Mouse (Mus musculus) urinary bladder, postnatal 14 days (tissue): Measurements from ENCODE around the gene Gtf2e1.

ENCODE experiments used
- DNase-seq: peaks from one replicate; pipeline ENCODE4 v3.0.0; 2021; ENCODE audit warnings: low spot score

The Gtf2e1 gene

DNA sequence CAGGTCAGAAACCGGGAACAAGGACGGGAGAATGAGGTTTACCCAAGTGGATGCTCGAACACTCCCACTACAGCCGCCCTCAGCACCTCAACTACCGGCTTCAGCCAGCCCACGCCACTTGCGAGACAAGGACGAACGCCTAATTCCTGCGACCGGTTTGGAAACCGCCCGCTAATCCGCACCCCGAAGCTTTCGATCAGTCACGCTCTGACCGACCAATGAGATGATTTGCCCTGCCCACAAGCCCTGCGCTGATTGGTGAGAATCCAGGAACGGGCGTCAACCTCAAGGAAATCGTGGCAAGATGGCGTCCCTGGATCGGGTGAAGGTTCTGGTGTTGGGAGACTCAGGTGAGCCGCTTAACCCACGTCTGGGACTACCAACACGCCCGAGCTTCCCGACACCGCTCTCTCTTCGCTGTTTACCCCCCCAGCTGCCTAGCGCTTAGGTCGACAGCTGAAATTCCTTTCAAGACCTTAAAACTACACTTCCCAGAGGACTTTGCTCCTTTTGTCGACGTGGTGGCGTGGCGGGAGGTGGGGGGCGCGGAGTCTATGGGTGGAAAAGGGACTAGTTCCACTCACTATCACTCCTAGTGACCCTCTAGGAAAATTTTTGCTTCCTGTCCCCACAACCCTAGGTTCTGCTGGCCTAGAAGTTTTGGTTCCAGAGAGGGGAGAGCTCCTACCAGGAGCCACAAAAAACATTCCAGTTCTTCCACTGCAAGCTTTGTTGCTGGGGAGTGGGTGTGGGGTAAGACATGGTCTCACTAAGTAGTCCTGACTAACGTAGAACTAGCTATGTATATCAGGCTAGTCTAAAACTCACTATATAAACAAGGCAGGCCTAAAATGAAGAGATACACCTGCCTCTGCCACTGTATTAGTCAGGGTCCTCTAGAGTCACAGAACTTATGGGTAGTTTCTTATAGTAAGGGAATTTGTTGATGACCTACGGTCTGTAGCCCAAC, at the start of gene Gtf2e1, which contains the start of gene Rabl3:
Gene Gtf2e1 (minus strand): TSS at position 179 of the 970 bp plus-strand sequence.
Gene Rabl3 (plus strand): TSS at position 275 of the 970 bp plus-strand sequence.
- DNase-seq = peak; percentile 97

- no peak for DNase-seq
These were observed 45.6 kb upstream of the Gtf2e1 start for GRCm38 (mm10) chr16:37585129-37585563.

DNA sequence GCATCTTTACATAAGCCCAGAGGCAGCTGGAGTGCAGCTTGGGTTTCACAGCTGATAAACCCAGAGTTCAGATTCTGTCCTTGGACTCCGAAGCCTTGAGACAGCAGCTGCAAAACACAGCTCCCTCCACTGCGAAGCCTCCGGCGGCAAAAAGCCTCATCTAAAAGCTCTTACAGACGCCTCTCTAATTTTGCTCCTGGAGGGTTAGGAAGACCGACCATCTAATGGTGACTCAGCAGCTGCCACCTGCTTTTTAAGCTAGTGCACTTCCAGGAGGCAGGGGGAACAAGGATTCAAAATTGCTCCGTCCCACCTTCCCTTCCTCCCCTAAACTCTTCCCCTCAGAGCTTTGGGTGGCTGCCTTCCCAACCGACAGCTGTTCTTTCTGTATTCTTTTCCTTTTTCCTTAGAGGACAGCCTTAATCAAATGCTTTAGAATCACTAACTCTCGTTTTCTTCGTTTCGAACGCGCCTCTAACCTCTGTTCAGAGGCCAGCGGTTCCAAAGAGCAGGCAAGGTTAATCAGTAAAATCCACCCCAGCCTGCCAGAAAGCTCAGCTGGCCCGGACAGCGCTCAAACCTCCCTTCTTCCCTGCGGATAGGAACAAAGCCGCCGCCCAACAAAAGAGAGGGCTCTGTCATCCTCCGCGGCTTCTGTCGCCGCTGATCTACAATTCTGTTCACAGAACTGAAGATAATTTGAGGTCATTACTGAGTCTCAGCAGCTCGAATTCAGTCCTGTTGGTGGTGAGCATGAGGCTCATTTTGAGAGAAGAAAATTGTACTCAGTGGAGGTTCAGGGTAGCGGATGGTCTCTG, 44.8 kb upstream of the Gtf2e1 start:
- DNase-seq = peak; percentile 33

GRCm38 (mm10) chr16:37583801-37584200, 44.2 kb upstream of the Gtf2e1 start:
- DNase-seq = no peak

DNA sequence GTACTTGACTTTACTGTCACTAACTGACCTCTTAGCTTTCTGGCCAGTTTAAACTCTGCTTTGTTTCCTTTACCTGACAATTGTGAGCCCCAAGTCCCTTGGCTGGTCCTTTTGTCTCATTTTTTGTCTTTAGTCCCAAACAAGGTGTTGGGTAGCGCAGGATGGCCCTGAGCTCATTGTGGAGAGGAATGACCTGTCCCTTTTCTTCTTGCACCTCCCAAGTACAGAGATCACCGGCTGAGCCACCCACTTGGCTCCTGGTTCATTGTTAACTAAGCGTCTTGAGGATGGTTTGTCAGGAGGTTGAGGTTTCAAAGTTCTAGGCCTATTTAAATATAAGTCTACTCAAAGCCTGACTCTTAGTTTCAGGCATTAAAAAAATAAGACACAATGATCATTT, 43.7 kb upstream of the Gtf2e1 start:
- DNase-seq = no peak

DNA sequence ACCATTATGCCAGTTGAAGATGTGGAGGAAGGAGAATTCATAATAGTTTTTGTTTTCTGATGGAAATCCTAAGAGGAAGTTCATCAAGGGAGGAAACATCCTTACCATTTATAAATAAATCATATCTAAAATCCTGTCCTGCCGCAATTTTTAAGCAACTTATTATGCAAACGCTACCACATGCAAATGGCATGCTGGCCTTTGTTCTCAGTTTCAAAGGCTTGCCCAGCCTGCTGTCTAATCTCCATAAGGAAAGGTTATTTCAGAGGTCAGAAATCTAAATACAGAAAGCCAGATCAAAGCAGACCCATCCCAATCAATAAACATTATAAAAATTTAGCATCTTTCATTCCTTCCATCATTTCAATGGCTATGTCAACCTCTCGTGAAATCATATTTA, 42.3 kb upstream of the Gtf2e1 start:
- no peak for DNase-seq

DNA sequence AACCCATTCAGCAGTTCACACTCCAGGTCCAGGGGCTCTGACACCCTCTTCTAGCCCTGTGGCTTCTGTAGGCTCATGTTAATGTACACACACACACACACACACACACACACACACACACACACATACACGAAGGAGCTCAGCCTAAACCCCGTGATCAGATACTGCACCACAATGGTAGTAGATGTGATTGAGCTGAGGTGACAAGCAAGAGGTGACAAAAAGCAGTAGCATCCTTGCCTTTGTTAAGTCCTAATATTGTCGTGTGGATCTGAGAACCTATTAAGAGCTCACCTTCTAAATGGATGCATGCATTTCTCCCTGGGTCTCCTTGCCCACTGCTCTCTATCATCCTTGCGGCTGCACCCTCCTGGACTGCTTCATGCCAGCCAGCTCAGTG, 41.1 kb upstream of the Gtf2e1 start:
- DNase-seq = no peak

GRCm38 (mm10) chr16:37579994-37580393, 40.4 kb upstream of the Gtf2e1 start, which contains the start of gene Hgd:
TSS of gene Hgd (plus strand) at chr16:37580153.
- DNase-seq = no peak

- DNase-seq = no peak
These were observed 40.0 kb upstream of the Gtf2e1 start for GRCm38 (mm10) chr16:37579591-37579990.

DNA sequence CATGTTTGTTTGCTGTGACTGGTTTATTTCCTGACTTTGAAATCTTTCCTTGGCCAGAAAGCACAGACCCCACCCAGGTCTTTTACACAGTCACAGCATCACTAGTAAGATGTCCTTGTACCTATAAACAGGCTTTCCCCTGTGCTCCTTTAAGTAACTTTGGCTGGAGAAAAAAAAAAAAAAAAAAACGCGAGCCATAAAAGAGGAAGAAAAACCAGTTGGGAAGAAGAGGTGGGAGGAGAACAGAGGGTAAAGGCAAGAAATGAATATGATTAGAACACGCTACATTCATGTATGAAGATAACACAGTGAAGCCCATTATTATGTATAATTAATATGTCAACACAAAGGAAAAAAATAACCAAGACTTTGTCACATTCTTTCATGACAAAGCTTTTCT, 35.7 kb upstream of the Gtf2e1 start:
- DNase-seq = no peak

GRCm38 (mm10) chr16:37573061-37573460, 33.5 kb upstream of the Gtf2e1 start:
- no peak for DNase-seq

GRCm38 (mm10) chr16:37572117-37572754, 32.6 kb upstream of the Gtf2e1 start:
- DNase-seq = no peak

DNA sequence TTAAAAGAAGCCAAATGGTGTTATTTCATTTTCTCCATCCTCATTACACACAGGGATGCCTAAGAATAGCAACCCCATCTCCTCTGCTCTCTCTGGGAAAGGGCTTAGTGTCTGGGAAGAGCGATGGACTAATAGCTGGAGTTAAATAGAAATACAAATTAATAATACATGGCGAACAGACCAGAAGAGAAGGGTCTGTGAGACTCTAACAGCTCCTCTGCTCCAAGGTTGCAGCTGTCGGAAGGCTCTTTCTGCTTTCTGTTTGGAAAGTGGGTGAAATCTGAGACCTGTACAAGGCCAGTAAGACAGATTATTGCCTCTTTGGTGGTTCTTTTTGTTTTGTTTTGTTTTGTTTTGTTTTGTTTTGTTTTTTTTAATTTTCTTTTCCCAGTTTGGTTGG, 32.0 kb upstream of the Gtf2e1 start:
- no peak for DNase-seq

- no peak for DNase-seq
These were observed 27.8 kb upstream of the Gtf2e1 start for GRCm38 (mm10) chr16:37567113-37568050.

GRCm38 (mm10) chr16:37566107-37566506, 26.5 kb upstream of the Gtf2e1 start:
- DNase-seq = no peak

DNA sequence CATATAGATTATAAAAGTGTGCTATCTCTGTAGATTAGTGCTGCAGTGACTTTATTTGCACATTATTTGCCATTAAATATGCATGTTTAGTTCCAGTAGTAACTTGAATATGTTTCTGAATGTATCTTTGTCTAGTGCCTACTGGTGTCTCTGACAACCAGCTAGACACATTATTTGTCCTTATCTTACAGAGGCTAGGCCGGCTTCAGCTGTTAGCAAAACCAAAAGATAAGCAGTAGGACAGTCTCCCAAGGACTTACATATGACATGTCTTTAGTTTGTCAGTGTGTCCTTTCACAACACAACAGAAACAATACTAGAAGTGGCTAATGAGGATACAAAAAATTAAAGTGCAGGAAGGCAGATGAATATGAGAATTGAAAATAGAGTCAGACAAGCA, 25.5 kb upstream of the Gtf2e1 start:
- no peak for DNase-seq

GRCm38 (mm10) chr16:37562961-37563360, 23.4 kb upstream of the Gtf2e1 start:
- DNase-seq = no peak

- no peak for DNase-seq
These were observed 22.8 kb upstream of the Gtf2e1 start for GRCm38 (mm10) chr16:37562414-37562813.

DNA sequence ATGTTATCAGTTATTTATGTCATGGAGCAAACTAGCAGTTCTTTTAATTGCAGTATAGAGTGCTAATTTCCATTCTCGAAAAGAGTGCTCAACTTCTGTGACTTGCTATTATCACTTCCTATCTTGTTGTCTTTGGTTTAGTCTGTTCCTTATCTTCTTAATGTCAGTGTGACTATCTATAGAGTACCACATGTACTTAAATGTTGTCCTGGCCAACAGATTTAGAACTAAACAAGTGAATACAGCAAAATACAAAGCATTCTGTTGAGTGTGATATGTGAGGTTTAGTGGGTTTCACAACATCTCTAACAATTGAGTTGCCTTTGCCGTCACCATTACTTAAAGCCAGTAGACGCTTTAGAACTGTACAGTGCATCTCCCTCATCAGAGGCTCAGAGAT, 13.2 kb upstream of the Gtf2e1 start:
- no peak for DNase-seq

- DNase-seq = no peak
These were observed 11.4 kb upstream of the Gtf2e1 start for GRCm38 (mm10) chr16:37550981-37551380.

GRCm38 (mm10) chr16:37550266-37550665, 10.7 kb upstream of the Gtf2e1 start:
- DNase-seq = no peak
